Mouse (Mus musculus): ENCODE measurements around the gene Olfr399. TPM values are rescaled to one million over a fixed set of nuclear protein-coding genes. Genes with fewer than 3 reads are reported as not detected.

Olfr399 gene
- not detected for polyA plus RNA-seq (2012; fragmentation: generic; extraction: Trizol)

GRCm38 (mm10) chr11:74056451-74056850 is at the start of gene Olfr399, which contains the start of gene Olfr139:
Gene Olfr399, minus strand, starts transcription at chr11:74056615.
Gene Olfr139, minus strand, starts transcription at chr11:74056551.

GRCm38 (mm10) chr11:74069655-74070054 is 13.2 kb upstream of the Olfr399 start, which contains the start of gene Zfp616:
Gene Zfp616, plus strand, starts transcription at chr11:74069955.

Other genes starting within 250 kb of the Olfr399 start
- gene Olfr392, start 239.6 kb downstream of the Olfr399 start, polyA plus RNA-seq (2012; fragmentation: generic; extraction: Trizol), result not detected
- gene Olfr393, start 205.2 kb downstream of the Olfr399 start, polyA plus RNA-seq (2012; fragmentation: generic; extraction: Trizol), result not detected
- not detected for gene Olfr394, start 165.8 kb downstream of the Olfr399 start, polyA plus RNA-seq (2012; fragmentation: generic; extraction: Trizol)
- not detected for gene Olfr395, start 147.3 kb downstream of the Olfr399 start, polyA plus RNA-seq (2012; fragmentation: generic; extraction: Trizol)
- gene Olfr23, start 119.9 kb downstream of the Olfr399 start, polyA plus RNA-seq (2012; fragmentation: generic; extraction: Trizol), result not detected
- gene Olfr397, start 95.8 kb downstream of the Olfr399 start, polyA plus RNA-seq (2012; fragmentation: generic; extraction: Trizol), result not detected
- gene Olfr398, start 66.2 kb downstream of the Olfr399 start, polyA plus RNA-seq (2012; fragmentation: generic; extraction: Trizol), result not detected
- gene Olfr139, start 64 bp downstream of the Olfr399 start, polyA plus RNA-seq (2012; fragmentation: generic; extraction: Trizol), result not detected
- not detected for gene Zfp616, start 13.3 kb upstream of the Olfr399 start, polyA plus RNA-seq (2012; fragmentation: generic; extraction: Trizol)
- not detected for gene Olfr401, start 57.1 kb upstream of the Olfr399 start, polyA plus RNA-seq (2012; fragmentation: generic; extraction: Trizol)
- not detected for gene Olfr402, start 96.9 kb upstream of the Olfr399 start, polyA plus RNA-seq (2012; fragmentation: generic; extraction: Trizol)
- gene Olfr403, start 129.6 kb upstream of the Olfr399 start, polyA plus RNA-seq (2012; fragmentation: generic; extraction: Trizol), result not detected
- not detected for gene Olfr43, start 154.8 kb upstream of the Olfr399 start, polyA plus RNA-seq (2012; fragmentation: generic; extraction: Trizol)
- gene Olfr406, start 203.2 kb upstream of the Olfr399 start, polyA plus RNA-seq (2012; fragmentation: generic; extraction: Trizol), result not detected
- not detected for gene Olfr59, start 227.1 kb upstream of the Olfr399 start, polyA plus RNA-seq (2012; fragmentation: generic; extraction: Trizol)